Mouse (Mus musculus): Measurements from ENCODE around the gene Cldn18. TPM values are rescaled to one million over a fixed set of nuclear protein-coding genes. Genes with fewer than 3 reads are reported as not detected.

The Cldn18 gene
- total RNA-seq, 1 experiment, result 0.09 TPM

DNA sequence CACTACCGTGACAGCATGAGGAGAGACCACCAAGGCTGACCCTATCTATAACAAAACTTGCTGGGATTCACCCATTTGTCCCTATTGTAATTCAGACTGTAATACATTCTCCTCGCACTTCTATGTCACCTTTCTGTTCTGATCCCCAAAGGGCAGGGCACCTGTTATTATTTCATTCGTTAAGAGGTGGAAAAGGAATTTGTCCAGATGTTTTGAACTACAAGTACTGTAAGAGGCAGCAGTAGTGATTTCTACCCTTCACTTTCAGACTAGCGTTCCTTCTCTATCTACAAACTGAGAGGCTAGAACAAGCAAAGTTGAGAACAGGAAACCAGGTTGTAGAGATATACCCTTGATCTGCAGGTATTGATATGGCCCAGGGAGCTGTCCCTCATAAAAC is 6.8 kb downstream of the Cldn18 start:
- no peaks in the 10 kb centered on the region for H3K4me1 ChIP-seq (ENCODE audit: control insufficient read depth in 2 of 2, insufficient read depth in 2 of 2, low read length in 2 of 2, poor library complexity in 1 of 2)
- H3K27ac ChIP-seq (ENCODE audit: insufficient read depth, low read depth, low read length, poor library complexity, severe bottlenecking), result no peak overlapping the region
- no peak overlapping the region for H3K9ac ChIP-seq (ENCODE audit: insufficient read depth, low read depth, low read length, poor library complexity, severe bottlenecking)
- H3K36me3 ChIP-seq (ENCODE audit: control insufficient read depth, insufficient read depth, low read length, poor library complexity, severe bottlenecking), result no peaks in the 10 kb centered on the region
- DNase-seq (ENCODE audit: low read depth, low spot score), result no peak
- TF ChIP-seq ZNF384 (IDR thresholded peaks at IDR 0.05; ENCODE audit: low read depth, low read length) (no peak), MAFK (IDR thresholded peaks at IDR 0.05; ENCODE audit: insufficient read depth, low read depth, low read length) (no peak), HCFC1 (IDR thresholded peaks at IDR 0.05; ENCODE audit: borderline replicate concordance, insufficient read depth, low read length) (no peak), CHD2 (IDR thresholded peaks at IDR 0.05; ENCODE audit: low read depth, low read length) (no peak), ZC3H11A (IDR thresholded peaks at IDR 0.05; ENCODE audit: borderline replicate concordance, low read depth, low read length) (no peak)
- H3K9me3 ChIP-seq (ENCODE audit: control insufficient read depth, insufficient read depth, low read depth, low read length), result no peaks in the 10 kb centered on the region
- in situ Hi-C loops (cut with MboI; ENCODE audit: low sequenced_read_pairs in 2 of 2, unreplicated experiment in 2 of 2), result no loop called here
- H3K4me3 ChIP-seq (ENCODE audit: insufficient read depth in 1 of 2, low read depth in 1 of 2, low read length in 2 of 2, poor library complexity in 1 of 2, severe bottlenecking in 1 of 2), result no peak overlapping the region

- TF ChIP-seq ZNF384 (IDR thresholded peaks at IDR 0.05; ENCODE audit: low read depth, low read length) (no peak), CHD2 (IDR thresholded peaks at IDR 0.05; ENCODE audit: low read depth, low read length) (no peak), HCFC1 (IDR thresholded peaks at IDR 0.05; ENCODE audit: borderline replicate concordance, insufficient read depth, low read length) (no peak)
- no peaks in the 10 kb centered on the region for H3K4me1 ChIP-seq (ENCODE audit: control insufficient read depth in 2 of 2, insufficient read depth in 2 of 2, low read length in 2 of 2, poor library complexity in 1 of 2)
- no peak overlapping the region for H3K27ac ChIP-seq (ENCODE audit: insufficient read depth, low read depth, low read length, poor library complexity, severe bottlenecking)
- H3K36me3 ChIP-seq (ENCODE audit: control insufficient read depth, insufficient read depth, low read length, poor library complexity, severe bottlenecking), result no peaks in the 10 kb centered on the region
- in situ Hi-C loops (cut with MboI; ENCODE audit: low sequenced_read_pairs in 2 of 2, unreplicated experiment in 2 of 2), result no loop called here
- H3K9ac ChIP-seq (ENCODE audit: insufficient read depth, low read depth, low read length, poor library complexity, severe bottlenecking), result no peak overlapping the region
- H3K9me3 ChIP-seq (ENCODE audit: control insufficient read depth, insufficient read depth, low read depth, low read length), result no peaks in the 10 kb centered on the region
- H3K4me3 ChIP-seq (ENCODE audit: insufficient read depth in 1 of 2, low read depth in 1 of 2, low read length in 2 of 2, poor library complexity in 1 of 2, severe bottlenecking in 1 of 2), result no peak overlapping the region
- DNase-seq (ENCODE audit: low read depth, low spot score), result no peak
Measured at GRCm38 (mm10) chr9:99709588-99710248, 7.3 kb downstream of the Cldn18 start.

GRCm38 (mm10) chr9:99707425-99708126 is 9.5 kb downstream of the Cldn18 start:
- DNase-seq (ENCODE audit: low read depth, low spot score), result no peak
- Histone ChIP-seq H3K4me1 (ENCODE audit: control insufficient read depth in 2 of 2, insufficient read depth in 2 of 2, low read length in 2 of 2, poor library complexity in 1 of 2) (no peaks in the 10 kb centered on the region), H3K4me3 (ENCODE audit: insufficient read depth in 1 of 2, low read depth in 1 of 2, low read length in 2 of 2, poor library complexity in 1 of 2, severe bottlenecking in 1 of 2) (no peak overlapping the region), H3K27ac (ENCODE audit: insufficient read depth, low read depth, low read length, poor library complexity, severe bottlenecking) (no peak overlapping the region), H3K9ac (ENCODE audit: insufficient read depth, low read depth, low read length, poor library complexity, severe bottlenecking) (no peak overlapping the region), H3K36me3 (ENCODE audit: control insufficient read depth, insufficient read depth, low read length, poor library complexity, severe bottlenecking) (no peaks in the 10 kb centered on the region), H3K9me3 (ENCODE audit: control insufficient read depth, insufficient read depth, low read depth, low read length) (no peaks in the 10 kb centered on the region)
- in situ Hi-C loops (cut with MboI; ENCODE audit: low sequenced_read_pairs in 2 of 2, unreplicated experiment in 2 of 2), result no loop called here
- TF ChIP-seq HCFC1 (IDR thresholded peaks at IDR 0.05; ENCODE audit: borderline replicate concordance, insufficient read depth, low read length), result no peak
- no peak for TF ChIP-seq ZNF384 (IDR thresholded peaks at IDR 0.05; ENCODE audit: low read depth, low read length)
- TF ChIP-seq ZC3H11A (IDR thresholded peaks at IDR 0.05; ENCODE audit: borderline replicate concordance, low read depth, low read length), result no peak
- TF ChIP-seq MAFK (IDR thresholded peaks at IDR 0.05; ENCODE audit: insufficient read depth, low read depth, low read length), result no peak
- no peak for TF ChIP-seq CHD2 (IDR thresholded peaks at IDR 0.05; ENCODE audit: low read depth, low read length)

- Histone ChIP-seq H3K36me3 (ENCODE audit: control insufficient read depth, insufficient read depth, low read length, poor library complexity, severe bottlenecking) (no peaks in the 10 kb centered on the region), H3K4me1 (ENCODE audit: control insufficient read depth in 2 of 2, insufficient read depth in 2 of 2, low read length in 2 of 2, poor library complexity in 1 of 2) (no peaks in the 10 kb centered on the region), H3K9ac (ENCODE audit: insufficient read depth, low read depth, low read length, poor library complexity, severe bottlenecking) (no peak overlapping the region), H3K27ac (ENCODE audit: insufficient read depth, low read depth, low read length, poor library complexity, severe bottlenecking) (no peak overlapping the region), H3K4me3 (ENCODE audit: insufficient read depth in 1 of 2, low read depth in 1 of 2, low read length in 2 of 2, poor library complexity in 1 of 2, severe bottlenecking in 1 of 2) (no peak overlapping the region), H3K9me3 (ENCODE audit: control insufficient read depth, insufficient read depth, low read depth, low read length) (no peaks in the 10 kb centered on the region)
- in situ Hi-C loops (cut with MboI; ENCODE audit: low sequenced_read_pairs in 2 of 2, unreplicated experiment in 2 of 2), result no loop called here
- TF ChIP-seq ZC3H11A (IDR thresholded peaks at IDR 0.05; ENCODE audit: borderline replicate concordance, low read depth, low read length), result no peak
- no peak for TF ChIP-seq HCFC1 (IDR thresholded peaks at IDR 0.05; ENCODE audit: borderline replicate concordance, insufficient read depth, low read length)
- TF ChIP-seq ZNF384 (IDR thresholded peaks at IDR 0.05; ENCODE audit: low read depth, low read length), result no peak
- TF ChIP-seq CHD2 (IDR thresholded peaks at IDR 0.05; ENCODE audit: low read depth, low read length), result no peak
- no peak for TF ChIP-seq MAFK (IDR thresholded peaks at IDR 0.05; ENCODE audit: insufficient read depth, low read depth, low read length)
- no peak for DNase-seq (ENCODE audit: low read depth, low spot score)
Measured at GRCm38 (mm10) chr9:99706264-99706663, 10.8 kb downstream of the Cldn18 start.

Data from ES-E14 (cell line).